Mouse (Mus musculus): ENCODE measurements at regions not wholly inside any gene's neighbourhood (a gene's known extent, or its start where the extent isn't known, plus 50 kb on each side); places are given as distances from the start of the nearest gene placed in this dataset.

DNA sequence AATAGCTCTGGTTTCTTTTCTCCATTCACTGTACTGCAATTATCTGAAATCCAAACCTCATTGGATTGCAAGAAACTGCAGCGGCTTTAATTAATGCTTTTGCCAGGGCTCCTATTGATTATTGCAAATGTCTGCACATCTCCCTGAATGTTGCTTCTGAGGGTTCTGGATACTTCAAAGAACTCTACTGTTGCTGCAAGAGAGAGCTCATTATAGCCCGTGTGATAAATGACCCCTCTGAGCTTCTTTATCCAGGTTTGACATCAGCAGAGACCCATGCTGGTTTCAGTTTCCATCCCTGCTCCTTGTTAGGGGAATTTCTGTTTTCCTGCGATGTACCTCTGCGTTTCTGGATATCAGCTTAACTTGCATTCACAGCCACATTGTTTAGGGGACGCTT, 78.4 kb upstream of the Nav3 start:
- TF ChIP-seq CTCF (IDR thresholded peaks at IDR 0.05; ENCODE audit: low read depth) (no peak), EP300 (optimal IDR thresholded peaks at IDR 0.05) (no peak)
